Mouse (Mus musculus): ENCODE data around the gene Sema7a.

Sema7a gene

DNA sequence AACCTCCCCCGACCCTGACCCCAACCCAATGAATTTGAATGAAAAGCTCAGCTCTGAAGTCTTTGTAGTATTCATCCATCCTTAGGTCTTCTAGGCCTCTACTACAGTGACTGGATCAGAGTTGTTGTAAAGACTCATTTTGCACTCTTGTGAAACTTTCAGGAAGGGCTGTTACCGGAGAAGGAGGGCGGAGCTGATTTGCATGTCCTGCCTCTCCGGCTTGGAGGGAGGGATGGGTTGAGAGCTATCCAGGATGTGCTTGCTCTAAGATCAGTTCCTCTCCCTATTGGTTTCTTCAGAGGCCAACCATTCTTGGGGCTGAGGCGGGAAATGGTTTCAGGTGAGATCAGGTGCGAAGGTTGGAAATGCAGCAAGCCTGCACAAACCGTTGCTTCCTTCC, 71.1 kb downstream of the Sema7a start:
- DNase-seq (ENCODE audit: low read depth, low spot score), result no peak

DNA sequence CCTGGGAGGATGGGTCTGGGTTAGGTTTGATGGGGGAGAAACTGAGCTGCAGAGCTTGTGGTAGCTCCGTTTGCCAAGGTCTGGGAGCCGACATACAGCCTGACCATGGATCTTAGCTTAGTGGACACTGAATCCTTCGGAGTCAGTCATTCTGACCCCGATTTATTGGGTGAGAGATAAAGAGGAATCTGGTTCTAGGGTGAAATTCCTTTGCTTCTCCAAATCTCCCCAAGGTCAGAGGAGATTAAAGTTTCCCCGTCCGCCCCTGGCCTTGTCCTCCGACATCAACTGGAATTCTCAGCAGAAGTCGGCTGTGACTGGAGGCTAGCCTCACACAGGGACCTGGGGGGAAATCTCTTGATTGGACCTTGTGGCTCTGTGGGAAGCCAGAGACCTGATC, 71.6 kb downstream of the Sema7a start:
- DNase-seq (ENCODE audit: low read depth, low spot score), result no peak

Data from brain, adult 2 months (tissue).